Mouse (Mus musculus) right cerebral cortex, adult 2 months (tissue): ENCODE data around the gene Nos3.
"Not testable (repeated sequence)": the region's sequence is repeated elsewhere in the genome, so short reads cannot be mapped to it uniquely, and the experiment has no call there.

Source experiments
- DNase-seq, 2 experiments: peaks; one replicate each; pipeline ENCODE4 v3.0.0; 2021 to 2022; ENCODE audit warnings: low spot score in 2 of 2

Nos3 gene

GRCm38 (mm10) chr5:24374666-24375328, 10.2 kb downstream of the Nos3 start:
- no peak for DNase-seq

- no peak for DNase-seq
Observed at GRCm38 (mm10) chr5:24378700-24379099, 14.1 kb downstream of the Nos3 start.

- DNase-seq = peak in 1 of 2 experiments; percentile 33
Observed at GRCm38 (mm10) chr5:24379501-24379900, 14.9 kb downstream of the Nos3 start.

- no peak for DNase-seq
Observed at GRCm38 (mm10) chr5:24380499-24380898, 15.9 kb downstream of the Nos3 start.

- no peak for DNase-seq
Observed at GRCm38 (mm10) chr5:24381486-24381885, 16.9 kb downstream of the Nos3 start.

GRCm38 (mm10) chr5:24381988-24382387, 17.4 kb downstream of the Nos3 start:
- DNase-seq = no peak

- DNase-seq = peak; percentile 92 to 94
Observed at GRCm38 (mm10) chr5:24383026-24383859, 18.6 kb downstream of the Nos3 start.

GRCm38 (mm10) chr5:24384407-24384806, 19.8 kb downstream of the Nos3 start:
- DNase-seq = peak; percentile 48 to 54

- no peak for DNase-seq
Observed at GRCm38 (mm10) chr5:24385374-24385773, 20.8 kb downstream of the Nos3 start.

- no peak for DNase-seq
Observed at GRCm38 (mm10) chr5:24385887-24386550, 21.4 kb downstream of the Nos3 start.

- DNase-seq = peak; percentile 63 to 72
Observed at GRCm38 (mm10) chr5:24387264-24388241, 22.9 kb downstream of the Nos3 start.

- DNase-seq = no peak
Observed at GRCm38 (mm10) chr5:24388246-24388915, 23.8 kb downstream of the Nos3 start.

GRCm38 (mm10) chr5:24389011-24389657, 24.5 kb downstream of the Nos3 start:
- DNase-seq = no peak

- DNase-seq = no peak
Observed at GRCm38 (mm10) chr5:24389658-24390020, 25.0 kb downstream of the Nos3 start.

GRCm38 (mm10) chr5:24391864-24392263, 27.3 kb downstream of the Nos3 start, which contains the start of gene Atg9b:
TSS of gene Atg9b (minus strand) at chr5:24392143.
- DNase-seq = no peak

- DNase-seq = no peak
Observed at GRCm38 (mm10) chr5:24392724-24393123, 28.1 kb downstream of the Nos3 start.

GRCm38 (mm10) chr5:24393392-24393997, 28.9 kb downstream of the Nos3 start, which contains the start of gene Abcb8:
TSS of gene Abcb8 (plus strand) at chr5:24393663.
- peak; percentile 90 to 93 for DNase-seq

- DNase-seq = peak; percentile 97 to 98
Observed at GRCm38 (mm10) chr5:24394165-24394894, 29.7 kb downstream of the Nos3 start.

GRCm38 (mm10) chr5:24396254-24396653, 31.6 kb downstream of the Nos3 start:
- not testable (repeated sequence) for DNase-seq
